Mouse (Mus musculus) midbrain, postnatal 0 days (tissue): ENCODE results near the gene Tmem242. TPM values are rescaled to one million over a fixed set of nuclear protein-coding genes. Genes with fewer than 3 reads are reported as not detected.

Experiments used
- ATAC-seq: fragments of 200-750 bp; cut with Nextera tagmentation; 2 replicates; pipeline ENCODE4 v1.8.0; 2017; ENCODE audit warnings: moderate number of reproducible peaks, mild to moderate bottlenecking, moderate TSS enrichment, moderate library complexity; ENCODE audit not compliant: low FRiP score
- DNase-seq: peaks from one replicate; pipeline ENCODE4 v3.0.0-alpha.2; 2015; ENCODE audit warnings: low spot score
- H3K27ac ChIP-seq: fragments of 300-500 bp; sonication (generic); 2 replicates; pipeline ENCODE4 v1.5.1; 2014; ENCODE audit warnings: low read depth, mild to moderate bottlenecking, low read length, mixed read lengths
- H3K27me3 ChIP-seq: fragments of 300-500 bp; sonication (generic); 2 replicates; pipeline ENCODE4 v1.6.1; 2014; ENCODE audit warnings: low read length, control low read depth, mixed read lengths; ENCODE audit not compliant: insufficient read depth
- H3K36me3 ChIP-seq: fragments of 300-500 bp; sonication (generic); 2 replicates; pipeline ENCODE4 v1.6.1; 2014; ENCODE audit warnings: low read length, control low read depth, mixed read lengths; ENCODE audit not compliant: insufficient read depth
- H3K4me1 ChIP-seq: fragments of 300-500 bp; sonication (generic); 2 replicates; pipeline ENCODE4 v1.6.1; 2014; ENCODE audit warnings: mild to moderate bottlenecking, control low read depth, antibody characterized with exemption, low read length, mixed read lengths; ENCODE audit not compliant: insufficient read depth
- H3K4me2 ChIP-seq: fragments of 300-500 bp; sonication (generic); 2 replicates; pipeline ENCODE4 v1.6.1; 2014; ENCODE audit warnings: low read depth, mild to moderate bottlenecking, low read length, mixed read lengths; ENCODE audit not compliant: poor library complexity, severe bottlenecking
- H3K4me3 ChIP-seq: fragments of 300-500 bp; sonication (generic); 2 replicates; pipeline ENCODE4 v1.5.1; 2014; ENCODE audit warnings: low read depth, mild to moderate bottlenecking, low read length, moderate library complexity
- H3K9ac ChIP-seq: fragments of 300-500 bp; sonication (generic); replicated peaks from 2 replicates; pipeline ENCODE4 v1.6.1; 2014; ENCODE audit warnings: mild to moderate bottlenecking, low read length, moderate library complexity, mixed read lengths; ENCODE audit not compliant: poor library complexity, severe bottlenecking
- H3K9me3 ChIP-seq: fragments of 300-500 bp; sonication (generic); 2 replicates; pipeline ENCODE4 v1.6.1; 2016; ENCODE audit warnings: low read length, control low read depth
- CTCF ChIP-seq: IDR thresholded peaks from 2 replicates; pipeline ENCODE4 v1.5.1; 2016; ENCODE audit warnings: antibody characterized with exemption, mild to moderate bottlenecking
- whole genome bisulfite sequencing: fragments of 180-500 bp; shearing (Covaris S2); extraction: QIAGEN DNeasy Blood & Tissue Kit; methylation state at CpG from one replicate; pipeline ENCODE4 v1.1.7; 2014; 5-methylcytosine and 5-hydroxymethylcytosine counted together
- polyA plus RNA-seq: library from polyadenylated mRNA; unstranded; fragments of >200 nt; fragmentation: Nextera tagmentation; extraction: Ambion mirVana; gene quantifications from 2 replicates; pipeline ENCODE4 v1.2.1, GENCODE M21; 2015
- total RNA-seq: library from RNA; depleted of rRNA; stranded (reverse); fragments of >200 nt; gene quantifications from 2 replicates; pipeline ENCODE4 v1.2.3, GENCODE M21; 2014

The Tmem242 gene
- total and polyA plus RNA-seq, 2 experiments from 2014 or later, result 61.4 to 129 TPM

- Histone ChIP-seq H3K4me2 (no peak overlapping the region), H3K36me3 (no peaks in the 10 kb centered on the region), H3K9ac (no peak overlapping the region), H3K27ac (no peak overlapping the region), H3K4me1 (no peaks in the 10 kb centered on the region), H3K9me3 (no peaks in the 10 kb centered on the region), H3K4me3 (no peak overlapping the region), H3K27me3 (no peaks in the 10 kb centered on the region)
- no peak for ATAC-seq
- no peak for TF ChIP-seq CTCF
- 68% methylated on average over 3 of the region's 3 CpGs for WGBS
- DNase-seq, result no peak
Measured at GRCm38 (mm10) chr17:5388351-5388750, 51.7 kb downstream of the Tmem242 start.

- 83% methylated on average over 12 of the region's 12 CpGs for WGBS
- H3K4me3 ChIP-seq, result no peak overlapping the region
- no peaks in the 10 kb centered on the region for H3K9me3 ChIP-seq
- ATAC-seq (no peak), DNase-seq (peak; percentile 36)
- no peaks in the 10 kb centered on the region for H3K36me3 ChIP-seq
- TF ChIP-seq CTCF, result no peak
- H3K4me1 ChIP-seq, result no peaks in the 10 kb centered on the region
- H3K27me3 ChIP-seq, result no peaks in the 10 kb centered on the region; the same call in 1 of the 2 replicates
- no peak overlapping the region for H3K9ac ChIP-seq
- no peak overlapping the region for H3K4me2 ChIP-seq
- no peak overlapping the region for H3K27ac ChIP-seq
Measured at GRCm38 (mm10) chr17:5386885-5387545, 53.0 kb downstream of the Tmem242 start.

- Histone ChIP-seq H3K27me3 (no peaks in the 10 kb centered on the region; the same call in 1 of the 2 replicates), H3K9me3 (no peaks in the 10 kb centered on the region), H3K9ac (no peak overlapping the region), H3K4me1 (no peaks in the 10 kb centered on the region), H3K27ac (no peak overlapping the region), H3K36me3 (no peaks in the 10 kb centered on the region), H3K4me2 (no peak overlapping the region), H3K4me3 (no peak overlapping the region)
- no peak for DNase-seq
- 100% methylated on average over 1 of the region's 1 CpGs for WGBS
- TF ChIP-seq CTCF, result no peak
- ATAC-seq, result no peak
Measured at GRCm38 (mm10) chr17:5385694-5386093, 54.4 kb downstream of the Tmem242 start.

GRCm38 (mm10) chr17:5377930-5378310 is 62.1 kb downstream of the Tmem242 start:
- Histone ChIP-seq H3K4me1 (peaks cover 4% of the 10 kb centered on the region; the same call in 1 of the 2 replicates), H3K4me3 (no peak overlapping the region), H3K9ac (no peak overlapping the region), H3K27ac (no peak overlapping the region), H3K9me3 (no peaks in the 10 kb centered on the region), H3K27me3 (no peaks in the 10 kb centered on the region; the same call in 1 of the 2 replicates), H3K4me2 (no peak overlapping the region), H3K36me3 (no peaks in the 10 kb centered on the region)
- ATAC-seq (no peak), DNase-seq (no peak)
- no peak for TF ChIP-seq CTCF
- 30% methylated on average over 7 of the region's 7 CpGs for WGBS

- H3K27ac ChIP-seq, result no peak overlapping the region
- H3K27me3 ChIP-seq, result no peaks in the 10 kb centered on the region
- ATAC-seq (no peak), DNase-seq (no peak)
- 14% methylated on average over 11 of the region's 11 CpGs for WGBS
- H3K9me3 ChIP-seq, result no peaks in the 10 kb centered on the region
- H3K36me3 ChIP-seq, result no peaks in the 10 kb centered on the region
- no peak overlapping the region for H3K9ac ChIP-seq
- TF ChIP-seq CTCF, result no peak
- peaks cover 4% of the 10 kb centered on the region; the same call in 1 of the 2 replicates for H3K4me1 ChIP-seq
- no peak overlapping the region for H3K4me2 ChIP-seq
- H3K4me3 ChIP-seq, result no peak overlapping the region
Measured at GRCm38 (mm10) chr17:5377151-5377929, 62.7 kb downstream of the Tmem242 start.

GRCm38 (mm10) chr17:5372951-5373350 is 67.1 kb downstream of the Tmem242 start:
- no peak overlapping the region for H3K27ac ChIP-seq
- no peak overlapping the region for H3K9ac ChIP-seq
- H3K36me3 ChIP-seq, result no peaks in the 10 kb centered on the region
- H3K4me1 ChIP-seq, result peaks cover 4% of the 10 kb centered on the region; the same call in 1 of the 2 replicates
- TF ChIP-seq CTCF, result no peak
- H3K4me2 ChIP-seq, result no peak overlapping the region
- no peak overlapping the region for H3K4me3 ChIP-seq
- 75% methylated on average over 8 of the region's 8 CpGs for WGBS
- ATAC-seq, result no peak
- H3K27me3 ChIP-seq, result no peaks in the 10 kb centered on the region
- no peak for DNase-seq
- no peaks in the 10 kb centered on the region for H3K9me3 ChIP-seq
